Mouse (Mus musculus) heart, adult 2 months (tissue): ENCODE results near the gene Lct. TPM values are rescaled to one million over a fixed set of nuclear protein-coding genes. Genes with fewer than 3 reads are reported as not detected.

ENCODE experiments used
- DNase-seq, 2 experiments: peaks; one replicate each; pipeline ENCODE4 v3.0.0; 2021
- H3K27ac ChIP-seq: fragments of 200-600 bp; 2 replicates; pipeline ENCODE4 v1.8.1; 2022
- H3K27me3 ChIP-seq: fragments of 200-500 bp; 2 replicates; pipeline ENCODE4 v1.6.1; 2012; ENCODE audit warnings: mild to moderate bottlenecking, low read length, inconsistent platforms, mixed read lengths; ENCODE audit not compliant: control insufficient read depth, insufficient read depth
- H3K36me3 ChIP-seq: fragments of 200-500 bp; 2 replicates; pipeline ENCODE4 v1.6.1; 2012; ENCODE audit warnings: low read length, inconsistent platforms; ENCODE audit not compliant: control insufficient read depth, insufficient read depth
- H3K4me1 ChIP-seq: fragments of 200-500 bp; 2 replicates; pipeline ENCODE4 v1.6.1; 2011; ENCODE audit warnings: low read length; ENCODE audit not compliant: control insufficient read depth, insufficient read depth
- H3K4me3 ChIP-seq: fragments of 200-600 bp; 2 replicates; pipeline ENCODE4 v1.8.1; 2022
- H3K79me2 ChIP-seq: fragments of 200-500 bp; replicated peaks from 2 replicates; pipeline ENCODE4 v1.6.1; 2012; ENCODE audit warnings: mild to moderate bottlenecking, inconsistent platforms, low read length, moderate library complexity, mixed read lengths; ENCODE audit not compliant: control insufficient read depth, insufficient read depth
- H3K9ac ChIP-seq: fragments of 200-500 bp; 2 replicates; pipeline ENCODE4 v1.6.1; 2012; ENCODE audit warnings: low read depth, mild to moderate bottlenecking, control low read depth, inconsistent platforms, low read length, mixed read lengths
- CTCF ChIP-seq: fragments of 200-600 bp; IDR thresholded peaks from 2 replicates; pipeline ENCODE4 v1.8.1; 2022; ENCODE audit warnings: antibody characterized with exemption, mild to moderate bottlenecking, moderate library complexity
- EP300 ChIP-seq: fragments of 200-500 bp; IDR thresholded peaks from 2 replicates; pipeline ENCODE4 v1.6.1; 2011; ENCODE audit warnings: low read depth, low read length, control low read depth; ENCODE audit not compliant: insufficient read depth
- POLR2A ChIP-seq: fragments of 200-500 bp; IDR thresholded peaks from 2 replicates; pipeline ENCODE4 v1.6.1; 2011; ENCODE audit warnings: mild to moderate bottlenecking, low read depth, low read length, control low read depth; ENCODE audit not compliant: insufficient read depth
- WGBS: fragments of 180-500 bp; shearing (Covaris S2); methylation state at CpG from one replicate; pipeline ENCODE4 v1.1.7; 2018; 5-methylcytosine and 5-hydroxymethylcytosine counted together
- intact Hi-C: fragments of 180-260 bp; cut with DNase I; formaldehyde crosslinking; loops from one replicate; pipeline ENCODE4 v1.15.1; 2025
- polyA plus RNA-seq: library from polyadenylated mRNA; depleted of rRNA; stranded (reverse); fragments of >200 nt; gene quantifications from 2 replicates; pipeline ENCODE4 v1.2.3, GENCODE M21; 2012
- total RNA-seq, 2 experiments: library from RNA; stranded (reverse); gene quantifications; 2 replicates each; pipeline ENCODE4 v1.2.3; 2021

Lct gene
- total and polyA plus RNA-seq, 3 experiments, result 0.02 TPM; not detected in 2

GRCm38 (mm10) chr1:128290295-128290694, 37.8 kb downstream of the Lct start:
- WGBS, result 88% methylated on average over 5 of the region's 5 CpGs
- intact Hi-C loops, result no loop called here
- no peak for TF ChIP-seq EP300
- no peak for TF ChIP-seq CTCF
- no peak for TF ChIP-seq POLR2A

GRCm38 (mm10) chr1:128285136-128285535, 43.0 kb downstream of the Lct start:
- no peak overlapping the region for H3K9ac ChIP-seq
- no peaks in the 10 kb centered on the region for H3K27me3 ChIP-seq
- intact Hi-C loops, result no loop called here
- no peak overlapping the region for H3K27ac ChIP-seq
- no peaks in the 10 kb centered on the region for H3K79me2 ChIP-seq
- no peaks in the 10 kb centered on the region for H3K4me1 ChIP-seq
- H3K36me3 ChIP-seq, result no peaks in the 10 kb centered on the region
- 69% methylated on average over 9 of the region's 9 CpGs for WGBS
- TF ChIP-seq POLR2A (no peak), EP300 (no peak), CTCF (no peak)
- H3K4me3 ChIP-seq, result no peak overlapping the region
- peak in 1 of 2 experiments; percentile 6 for DNase-seq

More at GRCm38 (mm10) chr1:128290295-128290694, 37.8 kb downstream of the Lct start:
- H3K9ac ChIP-seq, result no peak overlapping the region
- H3K79me2 ChIP-seq, result no peaks in the 10 kb centered on the region
- no peak for DNase-seq
- no peak overlapping the region for H3K27ac ChIP-seq
- H3K27me3 ChIP-seq, result no peaks in the 10 kb centered on the region
- no peak overlapping the region for H3K4me3 ChIP-seq
- no peaks in the 10 kb centered on the region for H3K36me3 ChIP-seq
- H3K4me1 ChIP-seq, result no peaks in the 10 kb centered on the region

- intact Hi-C loops, result no loop called here
- Histone ChIP-seq H3K4me3 (no peak overlapping the region), H3K79me2 (no peaks in the 10 kb centered on the region), H3K36me3 (no peaks in the 10 kb centered on the region), H3K9ac (no peak overlapping the region), H3K27ac (no peak overlapping the region), H3K27me3 (no peaks in the 10 kb centered on the region), H3K4me1 (no peaks in the 10 kb centered on the region)
- WGBS, result 83% methylated on average over 8 of the region's 8 CpGs
- TF ChIP-seq POLR2A (no peak), EP300 (no peak), CTCF (no peak)
- no peak for DNase-seq
Observed at GRCm38 (mm10) chr1:128284157-128284690, 43.9 kb downstream of the Lct start.

- H3K27ac ChIP-seq, result no peak overlapping the region
- no peaks in the 10 kb centered on the region for H3K4me1 ChIP-seq
- WGBS, result 94% methylated on average over 3 of the region's 3 CpGs
- H3K79me2 ChIP-seq, result no peaks in the 10 kb centered on the region
- TF ChIP-seq CTCF, result 0 out of 2 replicates have a peak, but pooled peaks have one; percentile 18
- no peak for TF ChIP-seq POLR2A
- no peaks in the 10 kb centered on the region for H3K27me3 ChIP-seq
- no peak for DNase-seq
- H3K36me3 ChIP-seq, result no peaks in the 10 kb centered on the region; the same call in 1 of the 2 replicates
- intact Hi-C loops, result no loop called here
- H3K9ac ChIP-seq, result no peak overlapping the region
- no peak overlapping the region for H3K4me3 ChIP-seq
Observed at GRCm38 (mm10) chr1:128282924-128283323, 45.2 kb downstream of the Lct start.

GRCm38 (mm10) chr1:128281753-128282152, 46.4 kb downstream of the Lct start:
- H3K4me1 ChIP-seq, result no peaks in the 10 kb centered on the region
- no peak overlapping the region for H3K9ac ChIP-seq
- intact Hi-C loops, result no loop called here
- 95% methylated on average over 3 of the region's 3 CpGs for WGBS
- H3K36me3 ChIP-seq, result no peaks in the 10 kb centered on the region; the same call in 1 of the 2 replicates
- DNase-seq, result no peak
- no peak for TF ChIP-seq POLR2A
- no peak for TF ChIP-seq EP300
- TF ChIP-seq CTCF, result peak; percentile 49
- no peaks in the 10 kb centered on the region for H3K79me2 ChIP-seq
- H3K27me3 ChIP-seq, result no peaks in the 10 kb centered on the region
- no peak overlapping the region for H3K4me3 ChIP-seq
- H3K27ac ChIP-seq, result no peak overlapping the region

- intact Hi-C loops, result no loop called here
- no peak for DNase-seq
Observed at GRCm38 (mm10) chr1:128278563-128278962, 49.6 kb downstream of the Lct start.

More at GRCm38 (mm10) chr1:128278563-128278962, 49.6 kb downstream of the Lct start:
- no peak overlapping the region for H3K4me3 ChIP-seq
- H3K27ac ChIP-seq, result no peak overlapping the region
- TF ChIP-seq EP300 (no peak), POLR2A (no peak), CTCF (no peak)
- no peak overlapping the region for H3K9ac ChIP-seq
- 96% methylated on average over 3 of the region's 3 CpGs for WGBS
- no peaks in the 10 kb centered on the region for H3K27me3 ChIP-seq
- no peaks in the 10 kb centered on the region for H3K4me1 ChIP-seq
- no peaks in the 10 kb centered on the region for H3K79me2 ChIP-seq
- H3K36me3 ChIP-seq, result peaks cover 3% of the 10 kb centered on the region
